Mouse (Mus musculus) gastrocnemius, postnatal 36 days (tissue): ENCODE results near the gene Washc4. TPM values are rescaled to one million over a fixed set of nuclear protein-coding genes. Genes with fewer than 3 reads are reported as not detected.
A peak's percentile ranks its signal among the peaks of the same experiment; 100 is the strongest.

Experiments
- DNase-seq, 2 experiments: peaks; one replicate each; pipeline ENCODE4 v3.0.0; 2022
- intact Hi-C: fragments of 180-260 bp; cut with DNase I; formaldehyde crosslinking; loops from one replicate; pipeline ENCODE4 v1.15.1; 2025
- total RNA-seq, 2 experiments: library from RNA; stranded (reverse); gene quantifications; 2 replicates each; pipeline ENCODE4 v1.2.3; 2021

The Washc4 gene
- total RNA-seq, 2 experiments from 2014 or later: 8.8 to 9.3 TPM

- DNase-seq: no peak
- intact Hi-C loops: no loop called here
Observed at GRCm38 (mm10) chr10:83632806-83633374, 89.3 kb downstream of the Washc4 start.

- intact Hi-C loops: no loop called here
- DNase-seq: peak in 1 of 2 experiments; percentile 23
Observed at GRCm38 (mm10) chr10:83634461-83634860, 90.9 kb downstream of the Washc4 start.

GRCm38 (mm10) chr10:83636191-83636590, 92.6 kb downstream of the Washc4 start:
- DNase-seq: no peak
- intact Hi-C loops: no loop called here

GRCm38 (mm10) chr10:83637295-83637694, 93.7 kb downstream of the Washc4 start:
- intact Hi-C loops: no loop called here
- peak; percentile 80 to 83 for DNase-seq

DNA sequence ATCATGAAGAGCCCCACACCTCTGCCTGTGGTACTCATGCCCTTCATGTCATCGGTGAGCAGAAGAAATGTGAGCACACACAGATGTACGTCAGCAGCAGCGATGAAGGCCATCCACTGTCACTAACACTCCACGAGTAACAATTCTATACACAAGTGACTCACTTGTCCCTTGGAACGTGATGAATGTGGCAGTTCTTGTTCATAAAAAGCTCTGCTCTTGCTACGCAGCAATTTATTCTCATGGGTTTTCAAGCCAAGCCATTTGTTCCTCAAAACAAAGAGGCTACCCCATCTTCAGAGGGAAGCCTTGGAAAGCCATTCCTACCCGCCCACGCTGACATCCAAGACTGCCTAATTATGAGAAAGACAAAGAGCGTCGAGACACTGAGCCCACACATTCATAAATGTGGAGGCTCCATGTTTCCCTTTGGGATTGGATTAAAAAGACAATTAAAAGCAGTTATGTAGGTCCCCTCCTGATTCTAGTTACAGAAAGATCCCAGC, 96.4 kb downstream of the Washc4 start:
- intact Hi-C loops: no loop called here
- no peak for DNase-seq

DNA sequence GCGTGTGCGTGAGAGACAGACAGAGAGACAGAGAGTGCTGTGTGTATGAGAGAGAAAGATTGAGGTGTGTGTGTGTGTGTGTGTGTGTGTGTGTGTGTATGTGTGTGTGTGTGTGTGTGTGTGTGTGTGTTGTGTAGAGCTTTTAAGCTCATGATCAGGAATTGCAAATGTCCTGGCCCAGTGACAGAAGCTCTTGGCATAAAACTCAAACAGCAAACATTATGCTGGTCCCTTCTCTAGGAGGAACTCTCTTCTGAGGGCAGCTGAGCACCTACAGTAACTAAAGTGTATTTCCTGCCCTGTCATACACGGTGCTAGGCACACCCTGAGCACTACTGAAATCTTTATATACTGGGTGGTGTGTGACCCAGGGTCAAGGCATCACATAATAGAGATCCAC, 98.1 kb downstream of the Washc4 start:
- intact Hi-C loops: no loop called here
- no peak for DNase-seq

DNA sequence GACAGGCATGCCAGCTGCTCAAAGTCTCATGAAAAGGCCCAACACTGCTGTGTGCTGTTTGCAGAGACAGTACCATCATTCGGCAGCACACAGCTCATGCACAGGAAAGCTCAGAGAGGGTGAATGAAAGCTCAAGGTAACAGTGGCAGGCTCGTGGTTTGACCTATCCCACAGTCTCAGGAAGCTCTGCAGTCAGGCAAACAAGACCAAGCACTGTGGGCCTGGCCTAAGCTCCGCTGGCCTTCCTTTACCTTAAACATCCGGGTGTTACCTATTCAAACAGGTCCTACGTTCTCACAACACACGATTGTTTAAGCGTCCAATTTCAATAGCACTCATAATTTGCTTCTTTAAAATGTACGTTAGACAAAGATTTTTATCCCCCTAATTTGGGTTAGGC, 100.6 kb downstream of the Washc4 start:
- DNase-seq: no peak
- intact Hi-C loops: no loop called here

- DNase-seq: no peak
- intact Hi-C loops: loop anchor here (5.0 kb wide), 1 partner anchor 103 kb away; the partner anchor contains the start of gene Washc4
Observed at GRCm38 (mm10) chr10:83644865-83645715, 101.5 kb downstream of the Washc4 start.

DNA sequence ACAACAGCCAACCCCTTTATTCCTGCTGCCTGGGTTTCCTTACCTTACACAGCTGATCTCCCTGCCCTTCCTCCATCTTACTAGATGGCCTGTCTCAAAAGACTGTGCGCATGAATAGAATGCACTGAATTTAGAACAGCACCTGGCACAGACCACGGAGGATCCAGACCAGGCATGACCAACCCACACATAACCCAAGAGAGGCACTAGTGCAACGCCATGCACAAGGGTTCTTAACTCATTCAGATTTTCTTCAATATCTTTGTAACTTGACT, 102.1 kb downstream of the Washc4 start:
- no peak for DNase-seq
- intact Hi-C loops: loop anchor here (5.0 kb wide), 1 partner anchor 103 kb away; the partner anchor contains the start of gene Washc4

Other genes with a start within 250 kb of the Washc4 start
- under 1 TPM; 0.54 to 0.86 TPM for gene Slc41a2, start 205.9 kb upstream of the Washc4 start, total RNA-seq
- gene D10Wsu102e, start 183.5 kb upstream of the Washc4 start, total RNA-seq: under 1 TPM; 0.54 to 0.66 TPM
- 1 to 10 TPM; 4.8 to 7.3 TPM for gene Aldh1l2, start 9.6 kb upstream of the Washc4 start, total RNA-seq
- gene Appl2, start 105.0 kb downstream of the Washc4 start, total RNA-seq: 10 to 100 TPM; 15.0 to 20.0 TPM
- 1 to 10 TPM in 1 of 2 experiments, under 1 TPM in 1; 0.57 to 1.1 TPM for gene 1500009L16Rik, start 179.1 kb downstream of the Washc4 start, total RNA-seq